Mouse (Mus musculus) hindbrain, postnatal 0 days (tissue): Measurements from ENCODE around the gene Zfp618. TPM values are rescaled to one million over a fixed set of nuclear protein-coding genes. Genes with fewer than 3 reads are reported as not detected.

Experiments
- ATAC-seq: fragments of 200-750 bp; cut with Nextera tagmentation; 2 replicates; pipeline ENCODE4 v1.8.0; 2017; ENCODE audit warnings: mild to moderate bottlenecking, moderate TSS enrichment, moderate library complexity
- DNase-seq: peaks from one replicate; pipeline ENCODE4 v3.0.0-alpha.2; 2015; ENCODE audit warnings: low spot score
- H3K27ac ChIP-seq: fragments of 300-500 bp; sonication (generic); 2 replicates; pipeline ENCODE4 v1.5.1; 2014; ENCODE audit warnings: mild to moderate bottlenecking
- H3K27me3 ChIP-seq: fragments of 300-500 bp; sonication (generic); 2 replicates; pipeline ENCODE4 v1.6.1; 2014; ENCODE audit warnings: low read length, mixed read lengths; ENCODE audit not compliant: insufficient read depth
- H3K36me3 ChIP-seq: fragments of 300-500 bp; sonication (generic); 2 replicates; pipeline ENCODE4 v1.6.1; 2014; ENCODE audit warnings: low read length, mixed read lengths; ENCODE audit not compliant: insufficient read depth
- H3K4me1 ChIP-seq: fragments of 300-500 bp; sonication (generic); 2 replicates; pipeline ENCODE4 v1.6.1; 2014; ENCODE audit warnings: antibody characterized with exemption, low read length, mixed read lengths; ENCODE audit not compliant: insufficient read depth
- H3K4me2 ChIP-seq: fragments of 300-500 bp; sonication (generic); 2 replicates; pipeline ENCODE4 v1.6.1; 2014; ENCODE audit warnings: low read depth, mild to moderate bottlenecking, low read length, moderate library complexity, mixed read lengths
- H3K4me3 ChIP-seq: fragments of 300-500 bp; sonication (generic); 2 replicates; pipeline ENCODE4 v1.5.1; 2014; ENCODE audit warnings: low read length
- H3K9ac ChIP-seq: fragments of 300-500 bp; sonication (generic); replicated peaks from 2 replicates; pipeline ENCODE4 v1.6.1; 2014; ENCODE audit warnings: mild to moderate bottlenecking, low read length, moderate library complexity, mixed read lengths
- H3K9me3 ChIP-seq: fragments of 300-500 bp; sonication (generic); 2 replicates; pipeline ENCODE4 v1.6.1; 2016; ENCODE audit warnings: low read length, mixed read lengths
- CTCF ChIP-seq: IDR thresholded peaks from 2 replicates; pipeline ENCODE4 v1.5.1; 2016; ENCODE audit warnings: antibody characterized with exemption, control low read depth, low read depth
- WGBS: fragments of 180-500 bp; shearing (Covaris S2); extraction: QIAGEN DNeasy Blood & Tissue Kit; methylation state at CpG from one replicate; pipeline ENCODE4 v1.1.7; 2014; 5-methylcytosine and 5-hydroxymethylcytosine counted together
- polyA plus RNA-seq: library from polyadenylated mRNA; unstranded; fragments of >200 nt; fragmentation: Nextera tagmentation; extraction: Ambion mirVana; gene quantifications from 2 replicates; pipeline ENCODE4 v1.2.1, GENCODE M21; 2015
- total RNA-seq: library from RNA; depleted of rRNA; stranded (reverse); fragments of >200 nt; gene quantifications from 2 replicates; pipeline ENCODE4 v1.2.3, GENCODE M21; 2014

Zfp618 gene
- total and polyA plus RNA-seq, 2 experiments from 2014 or later, result 16.2 to 26.8 TPM

- peak overlapping the region; percentile 37; the same call in 1 of the 2 replicates for H3K27ac ChIP-seq
Measured at GRCm38 (mm10) chr4:62998431-62998835, 33.1 kb downstream of the Zfp618 start.

DNA sequence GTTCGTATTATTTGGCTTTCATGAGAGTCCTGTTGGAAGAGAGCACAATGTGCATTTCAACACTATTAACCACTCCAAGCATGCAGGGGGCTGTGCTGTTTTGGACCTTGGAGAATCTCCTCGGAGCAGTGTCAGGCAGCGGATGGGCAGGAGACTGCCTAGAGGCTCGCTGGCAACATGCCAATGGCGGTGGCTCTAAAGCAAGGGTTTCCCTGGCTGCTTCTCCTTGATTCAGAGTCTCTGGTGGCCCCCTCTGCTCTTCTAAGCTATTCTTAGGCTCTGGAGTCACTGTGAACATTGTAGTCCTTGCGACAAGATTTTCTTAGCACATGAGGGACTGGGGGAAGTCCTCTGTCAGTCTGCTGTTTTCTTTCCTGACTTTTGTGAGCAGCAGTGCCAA is 33.5 kb downstream of the Zfp618 start:
- H3K4me1 ChIP-seq, result peaks cover 6% of the 10 kb centered on the region; the same call in 1 of the 2 replicates
- H3K9ac ChIP-seq, result no peak overlapping the region
- H3K27me3 ChIP-seq, result no peaks in the 10 kb centered on the region
- ATAC-seq (peak; percentile 35; the same call in 1 of the 2 replicates), DNase-seq (peak; percentile 78)
- WGBS, result 15% methylated on average over 6 of the region's 6 CpGs
- H3K9me3 ChIP-seq, result no peaks in the 10 kb centered on the region
- no peak overlapping the region for H3K4me3 ChIP-seq
- H3K4me2 ChIP-seq, result 0 out of 2 replicates have a peak overlapping the region, but pooled peaks have one; percentile 1
- no peaks in the 10 kb centered on the region for H3K36me3 ChIP-seq
- no peak for TF ChIP-seq CTCF
- peak overlapping the region; percentile 37; the same call in 1 of the 2 replicates for H3K27ac ChIP-seq

More at GRCm38 (mm10) chr4:62998431-62998835, 33.1 kb downstream of the Zfp618 start:
- Histone ChIP-seq H3K4me2 (0 out of 2 replicates have a peak overlapping the region, but pooled peaks have one; percentile 1), H3K36me3 (no peaks in the 10 kb centered on the region), H3K27me3 (no peaks in the 10 kb centered on the region), H3K4me1 (peaks cover 6% of the 10 kb centered on the region; the same call in 1 of the 2 replicates), H3K9ac (no peak overlapping the region), H3K9me3 (no peaks in the 10 kb centered on the region), H3K4me3 (no peak overlapping the region)
- no peak for TF ChIP-seq CTCF
- 27% methylated on average over 5 of the region's 5 CpGs for WGBS
- ATAC-seq, result peak; percentile 41
- peak; percentile 79 for DNase-seq

- no peak for TF ChIP-seq CTCF
- H3K9me3 ChIP-seq, result no peaks in the 10 kb centered on the region
- H3K4me1 ChIP-seq, result peaks cover 8% of the 10 kb centered on the region; the same call in 1 of the 2 replicates
- no peak overlapping the region for H3K4me3 ChIP-seq
- no peaks in the 10 kb centered on the region for H3K36me3 ChIP-seq
- H3K9ac ChIP-seq, result no peak overlapping the region
- 0 out of 2 replicates have a peak overlapping the region, but pooled peaks have one; percentile 37 for H3K27ac ChIP-seq
- no peak overlapping the region for H3K4me2 ChIP-seq
- ATAC-seq, result peak; percentile 18; the same call in 1 of the 2 replicates
- DNase-seq, result no peak
- H3K27me3 ChIP-seq, result no peaks in the 10 kb centered on the region
- WGBS, result 82% methylated on average over 4 of the region's 4 CpGs
Measured at GRCm38 (mm10) chr4:62999321-62999720, 33.9 kb downstream of the Zfp618 start.

- no peak overlapping the region for H3K4me2 ChIP-seq
- H3K4me1 ChIP-seq, result peaks cover 10% of the 10 kb centered on the region; the same call in 1 of the 2 replicates
- no peak overlapping the region for H3K27ac ChIP-seq
- no peaks in the 10 kb centered on the region for H3K36me3 ChIP-seq
- no peaks in the 10 kb centered on the region for H3K27me3 ChIP-seq
- ATAC-seq (no peak), DNase-seq (no peak)
- TF ChIP-seq CTCF, result no peak
- no peak overlapping the region for H3K4me3 ChIP-seq
- H3K9ac ChIP-seq, result no peak overlapping the region
- no peaks in the 10 kb centered on the region for H3K9me3 ChIP-seq
- WGBS, result 67% methylated on average over 7 of the region's 7 CpGs
Measured at GRCm38 (mm10) chr4:62999916-63000315, 34.5 kb downstream of the Zfp618 start.

- ATAC-seq (no peak), DNase-seq (no peak)
- TF ChIP-seq CTCF, result no peak
- H3K4me1 ChIP-seq, result peaks cover 10% of the 10 kb centered on the region; the same call in 1 of the 2 replicates
- no peak overlapping the region for H3K27ac ChIP-seq
- no peak overlapping the region for H3K4me3 ChIP-seq
- no peak overlapping the region for H3K4me2 ChIP-seq
- H3K27me3 ChIP-seq, result no peaks in the 10 kb centered on the region
- WGBS, result 86% methylated on average over 11 of the region's 11 CpGs
- no peaks in the 10 kb centered on the region for H3K9me3 ChIP-seq
- H3K9ac ChIP-seq, result no peak overlapping the region
- H3K36me3 ChIP-seq, result no peaks in the 10 kb centered on the region
Measured at GRCm38 (mm10) chr4:63000316-63001055, 35.1 kb downstream of the Zfp618 start.

GRCm38 (mm10) chr4:63002386-63002785 is 37.0 kb downstream of the Zfp618 start:
- DNase-seq (no peak), ATAC-seq (no peak)
- H3K27me3 ChIP-seq, result no peaks in the 10 kb centered on the region
- H3K4me3 ChIP-seq, result no peak overlapping the region
- WGBS, result 85% methylated on average over 1 of the region's 1 CpGs
- TF ChIP-seq CTCF, result no peak
- no peak overlapping the region for H3K27ac ChIP-seq
- H3K9ac ChIP-seq, result no peak overlapping the region
- no peaks in the 10 kb centered on the region for H3K36me3 ChIP-seq
- H3K4me2 ChIP-seq, result no peak overlapping the region
- peaks cover 10% of the 10 kb centered on the region; the same call in 1 of the 2 replicates for H3K4me1 ChIP-seq
- H3K9me3 ChIP-seq, result no peaks in the 10 kb centered on the region
